Mouse (Mus musculus) brain, embryonic 14.5 days (tissue): ENCODE measurements around the gene Ints5.

Source experiments
- CTCF ChIP-seq: fragments of 200-500 bp; IDR thresholded peaks from 2 replicates; pipeline ENCODE4 v1.5.1; 2012; ENCODE audit warnings: inconsistent platforms, mild to moderate bottlenecking, moderate library complexity, borderline replicate concordance; ENCODE audit not compliant: insufficient read depth, insufficient read length; ENCODE audit errors: extremely low read depth
- POLR2A ChIP-seq: fragments of 200-500 bp; IDR thresholded peaks from 2 replicates; pipeline ENCODE4 v1.6.1; 2012; ENCODE audit warnings: mild to moderate bottlenecking, inconsistent platforms, borderline replicate concordance; ENCODE audit not compliant: poor library complexity, insufficient read depth, insufficient read length, severe bottlenecking; ENCODE audit errors: extremely low read depth

DNA sequence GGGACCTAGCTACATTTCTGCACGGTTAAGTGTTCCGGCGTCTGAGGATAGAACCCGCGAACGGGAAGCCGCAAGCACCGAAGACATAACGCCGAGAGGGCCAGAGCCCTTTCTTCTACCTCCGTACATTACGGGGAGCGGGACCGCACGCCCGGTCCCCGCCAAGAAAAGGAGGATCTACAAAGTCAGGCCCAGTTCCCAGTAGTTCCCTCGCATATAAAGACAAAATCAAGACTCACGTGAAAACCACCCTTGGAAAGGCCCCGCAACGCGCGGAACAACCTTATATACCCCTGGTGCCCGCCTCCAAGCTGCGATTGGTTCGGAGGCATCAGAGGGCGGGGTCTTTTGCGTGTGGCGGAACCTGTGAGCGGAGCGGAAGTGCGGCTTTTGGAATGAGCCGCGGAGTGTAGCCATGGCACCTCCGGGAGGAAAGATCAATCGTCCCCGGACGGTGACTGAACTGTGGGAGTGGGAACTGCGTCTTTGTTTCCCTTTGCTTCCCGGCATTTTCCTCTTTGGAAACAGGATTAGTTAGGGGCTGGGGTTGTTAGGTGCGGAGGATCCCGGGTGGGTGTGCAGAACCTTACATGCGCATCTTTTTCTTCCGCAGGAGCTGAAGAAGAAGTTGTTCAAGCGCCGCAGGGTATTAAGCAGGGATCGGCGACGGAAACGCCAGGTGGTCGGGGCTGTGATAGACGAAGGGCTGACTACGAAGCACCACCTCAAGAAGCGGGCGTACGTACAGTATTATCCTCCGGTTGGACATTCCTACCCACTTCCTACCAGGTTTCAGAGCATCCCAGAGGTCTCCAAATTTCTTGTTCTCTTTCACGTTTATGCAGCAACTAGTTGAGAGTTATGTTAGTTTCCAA lies 4.1 kb upstream of the Ints5 start, which contains the start of the genes 1810009A15Rik and Gm49416:
- no peak for TF ChIP-seq CTCF
- peak; percentile 60; the same call in 1 of the 2 replicates for TF ChIP-seq POLR2A
